Mouse (Mus musculus) myocyte (in vitro differentiated cells): ENCODE measurements around the gene Cog6.
A peak's percentile ranks its signal among the peaks of the same experiment; 100 is the strongest.

ENCODE experiments used
- CEBPB ChIP-seq: IDR thresholded peaks from 2 replicates; pipeline ENCODE4 v1.6.1; 2011; ENCODE audit warnings: mild to moderate bottlenecking, moderate library complexity; ENCODE audit not compliant: poor library complexity, insufficient read depth, severe bottlenecking
- E2F4 ChIP-seq: IDR thresholded peaks from one replicate; pipeline ENCODE4 v1.6.1; 2011; ENCODE audit warnings: mild to moderate bottlenecking, control low read depth, moderate library complexity; ENCODE audit not compliant: insufficient read depth
- MAX ChIP-seq: IDR thresholded peaks from one replicate; pipeline ENCODE4 v1.6.1; 2011; ENCODE audit warnings: low read depth, mild to moderate bottlenecking, control low read depth
- MYOD1 ChIP-seq, 3 experiments: IDR thresholded peaks; one replicate each; pipeline ENCODE4 v1.6.1; 2011; ENCODE audit warnings: control low read depth in 2 of 3, low read depth in 2 of 3, mild to moderate bottlenecking in 2 of 3, moderate library complexity in 1 of 3; ENCODE audit not compliant: insufficient read length in 2 of 3, control insufficient read depth in 1 of 3
- MYOG ChIP-seq, 3 experiments: IDR thresholded peaks; one replicate each; pipeline ENCODE4 v1.6.1; 2011; ENCODE audit warnings: control low read depth in 2 of 3, low read depth in 2 of 3, mild to moderate bottlenecking in 2 of 3; ENCODE audit not compliant: insufficient read length in 2 of 3, control insufficient read depth in 1 of 3, insufficient read depth in 1 of 3
- POLR2A ChIP-seq: IDR thresholded peaks from one replicate; pipeline ENCODE4 v1.6.1; 2011; ENCODE audit warnings: low read depth, mild to moderate bottlenecking, control low read depth, moderate library complexity; ENCODE audit not compliant: insufficient read length
- POLR2AphosphoS2 ChIP-seq: IDR thresholded peaks from one replicate; pipeline ENCODE4 v1.6.1; 2011; ENCODE audit warnings: low read depth, control low read depth; ENCODE audit not compliant: insufficient read length
- REST ChIP-seq: IDR thresholded peaks from one replicate; pipeline ENCODE4 v1.6.1; 2011; ENCODE audit warnings: mild to moderate bottlenecking, control low read depth, moderate library complexity; ENCODE audit not compliant: insufficient read depth, insufficient read length
- SRF ChIP-seq: IDR thresholded peaks from one replicate; pipeline ENCODE4 v1.6.1; 2011; ENCODE audit warnings: low read depth; ENCODE audit not compliant: control insufficient read depth, insufficient read length
- TCF12 ChIP-seq: IDR thresholded peaks from one replicate; pipeline ENCODE4 v1.6.1; 2011; ENCODE audit warnings: mild to moderate bottlenecking, control low read depth; ENCODE audit not compliant: poor library complexity, insufficient read depth, severe bottlenecking
- TCF3 ChIP-seq: IDR thresholded peaks from one replicate; pipeline ENCODE4 v1.6.1; 2011; ENCODE audit warnings: low read depth, control low read depth; ENCODE audit not compliant: insufficient read length
- USF1 ChIP-seq: IDR thresholded peaks from one replicate; pipeline ENCODE4 v1.6.1; 2011; ENCODE audit warnings: low read depth, mild to moderate bottlenecking, control low read depth, moderate library complexity

GRCm38 (mm10) chr3:53040593-53041410 is 23.8 kb upstream of the Cog6 start:
- TF ChIP-seq POLR2A = no peak
- no peak for TF ChIP-seq MYOG (IDR thresholded peaks at IDR 0.05; ENCODE audit: control insufficient read depth in 1 of 3, insufficient read depth in 1 of 3, insufficient read length in 2 of 3, low read depth in 2 of 3)
- TF ChIP-seq USF1 = no peak
- no peak for TF ChIP-seq TCF12
- peak in 1 of 3 experiments; percentile 31 for TF ChIP-seq MYOD1 (IDR thresholded peaks at IDR 0.05; ENCODE audit: control insufficient read depth in 1 of 3, insufficient read length in 2 of 3, low read depth in 2 of 3)
- TF ChIP-seq MAX = no peak
- no peak for TF ChIP-seq CEBPB
- TF ChIP-seq REST = no peak
- TF ChIP-seq TCF3 = no peak
- TF ChIP-seq POLR2AphosphoS2 = no peak
- no peak for TF ChIP-seq E2F4
- TF ChIP-seq SRF = no peak
